ENCODE assay signal across 18 mouse cellular contexts in the genomic region with DNA sequence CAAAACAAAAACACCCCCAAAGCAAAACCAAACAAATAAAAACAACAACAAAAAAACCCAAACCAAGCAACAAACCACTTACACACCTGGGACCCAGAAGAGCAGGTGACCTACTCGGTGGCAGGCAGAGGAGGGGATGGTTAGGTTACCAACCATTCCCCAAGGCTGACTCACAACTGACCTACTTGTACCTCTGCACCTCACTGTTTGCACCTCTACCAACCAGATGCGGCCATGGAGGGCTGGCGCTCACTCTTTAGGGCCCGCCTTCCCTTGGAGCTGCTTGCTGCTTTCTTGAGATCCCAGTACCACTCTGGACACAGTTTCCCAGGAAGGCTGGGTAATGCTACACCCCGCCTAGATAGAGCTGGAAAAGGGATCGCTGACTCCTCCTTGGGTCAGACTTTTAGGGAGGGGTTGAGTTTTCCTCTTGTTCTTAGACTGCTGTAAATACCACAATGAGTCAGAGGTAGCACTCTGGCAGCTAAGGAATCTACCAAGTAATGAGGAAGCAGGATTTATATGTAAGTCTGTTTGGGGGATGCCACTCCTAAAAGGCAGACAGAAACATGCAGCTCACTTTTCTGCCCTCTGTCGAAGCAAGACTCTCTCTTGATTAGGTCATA.
DNase-seq lines count a peak whose midpoint lies in the region; ATAC-seq lines count a peak whose summit lies in the region.
"Had no signal": no experiment of that assay in that cellular context is flagged by ENCODE, and none has a peak within 500 bp of the region (broad histone marks: within the 10 kb centered on the region; RNA-seq: fewer than 3 reads in every experiment).

No protein-coding gene starts in this region.

- WGBS in heart, embryonic 13.5 days = 51% methylated on average over 7 of the region's 7 CpGs
- 64% methylated on average over 7 of the region's 7 CpGs for WGBS in heart, embryonic 11.5 days (ENCODE audit: insufficient replicate concordance)
- WGBS in forebrain, embryonic 10.5 days = 78% methylated on average over 7 of the region's 7 CpGs

- no peak overlapping the region for H3K27ac ChIP-seq in heart, embryonic 13.5 days (replicated peaks)
- no peak overlapping the region for H3K27ac ChIP-seq in heart, embryonic 11.5 days (ENCODE audit: low read depth, low read length)
- H3K27ac ChIP-seq in forebrain, embryonic 10.5 days = no peak overlapping the region
- H3K27ac ChIP-seq: hindbrain, embryonic 12.5 days; left cerebral cortex, adult 2 months; limb, embryonic 13.5 days had no signal

- H3K4me3 ChIP-seq in heart, embryonic 13.5 days = no peak overlapping the region
- no peak overlapping the region for H3K4me3 ChIP-seq in heart, embryonic 11.5 days (ENCODE audit: low read depth, low read length)
- H3K4me3 ChIP-seq in forebrain, embryonic 10.5 days = no peak overlapping the region
- H3K4me3 ChIP-seq: heart, embryonic 12.5 days; hindbrain, embryonic 12.5 days; left cerebral cortex, adult 2 months; limb, embryonic 13.5 days had no signal

- H3K9ac ChIP-seq in heart, embryonic 13.5 days = peak overlapping the region; percentile 19; the same call in 1 of the 2 replicates
- no peak overlapping the region for H3K9ac ChIP-seq in heart, embryonic 11.5 days (ENCODE audit: low read depth, low read length)
- H3K9ac ChIP-seq: heart, embryonic 12.5 days; hindbrain, embryonic 12.5 days; limb, embryonic 13.5 days had no signal

- H3K4me1 ChIP-seq in heart, embryonic 13.5 days = peaks cover 21% of the 10 kb centered on the region
- H3K4me1 ChIP-seq in heart, embryonic 11.5 days (ENCODE audit: control insufficient read depth, insufficient read depth, low read length) = peaks cover 6% of the 10 kb centered on the region; the same call in 1 of the 2 replicates
- peaks cover 4% of the 10 kb centered on the region; the same call in 1 of the 2 replicates for H3K4me1 ChIP-seq in forebrain, embryonic 10.5 days
- H3K4me1 ChIP-seq: hindbrain, embryonic 12.5 days; limb, embryonic 13.5 days had no signal

- H3K4me2 ChIP-seq in heart, embryonic 13.5 days = no peak overlapping the region
- no peak overlapping the region for H3K4me2 ChIP-seq in heart, embryonic 11.5 days
- H3K4me2 ChIP-seq: heart, embryonic 12.5 days; hindbrain, embryonic 12.5 days; limb, embryonic 13.5 days had no signal

- H3K9me3 ChIP-seq in heart, embryonic 13.5 days = no peaks in the 10 kb centered on the region
- H3K9me3 ChIP-seq in heart, embryonic 11.5 days (replicated peaks; ENCODE audit: control insufficient read depth, low read length) = no peaks in the 10 kb centered on the region
- 0 out of 2 replicates have a peak, but pooled peaks cover 3% of the 10 kb centered on the region for H3K9me3 ChIP-seq in forebrain, embryonic 10.5 days
- H3K9me3 ChIP-seq: hindbrain, embryonic 12.5 days; limb, embryonic 13.5 days had no signal

- ATAC-seq in heart, embryonic 13.5 days (ENCODE audit: extremely low read depth, insufficient number of reproducible peaks, low FRiP score, low TSS enrichment) = no peak
- ATAC-seq in heart, embryonic 11.5 days (replicated peaks; ENCODE audit: insufficient number of reproducible peaks, low FRiP score, low TSS enrichment) = no peak
- ATAC-seq: forebrain, embryonic 16.5 days had no signal

- DNase-seq in urinary bladder, postnatal 14 days (ENCODE audit: low spot score) = peak; percentile 25
- DNase-seq in urinary bladder, postnatal 4 days (ENCODE audit: low spot score in 2 of 2) = no peak
- peak; percentile 75 for DNase-seq in ZHBTc4 (ENCODE audit: low read depth, low spot score)
- DNase-seq in urinary bladder, postnatal 36 days (ENCODE audit: low spot score in 2 of 2) = peak; percentile 2 to 4
- no peak for DNase-seq in forebrain, embryonic 10.5 days (ENCODE audit: extremely low spot score, low spot score)
- no peak for DNase-seq in right cerebral cortex, postnatal 36 days (ENCODE audit: low spot score in 2 of 2)
- DNase-seq: adrenal gland, postnatal 14 days; cerebellum, postnatal 25 days; gastrocnemius, postnatal 10 days; kidney, adult 8-10 months; right cerebral cortex, postnatal 14 days had no signal

- H3K36me3 ChIP-seq in heart, embryonic 13.5 days = no peaks in the 10 kb centered on the region
- H3K36me3 ChIP-seq in heart, embryonic 11.5 days (ENCODE audit: control insufficient read depth, insufficient read depth, low read length) = no peaks in the 10 kb centered on the region
- H3K36me3 ChIP-seq in forebrain, embryonic 10.5 days (replicated peaks) = no peaks in the 10 kb centered on the region
- H3K36me3 ChIP-seq: heart, embryonic 12.5 days; hindbrain, embryonic 12.5 days; limb, embryonic 13.5 days had no signal

- H3K27me3 ChIP-seq in heart, embryonic 13.5 days (replicated peaks) = no peaks in the 10 kb centered on the region
- no peaks in the 10 kb centered on the region for H3K27me3 ChIP-seq in heart, embryonic 11.5 days (ENCODE audit: control insufficient read depth, insufficient read depth, low read length)
- H3K27me3 ChIP-seq in forebrain, embryonic 10.5 days (ENCODE audit: poor library complexity, severe bottlenecking) = no peaks in the 10 kb centered on the region
- H3K27me3 ChIP-seq: heart, embryonic 12.5 days; hindbrain, embryonic 12.5 days; limb, embryonic 13.5 days had no signal

Comparison
In these comparisons a context has a peak if more than half of its experiments do, and no peak if none do; other contexts are left out.
1. DNase-seq: peak in urinary bladder, postnatal 14 days (single experiment), ZHBTc4 (single experiment) and urinary bladder, postnatal 36 days (2 of 2); none in urinary bladder, postnatal 4 days (0 of 2), forebrain, embryonic 10.5 days (single experiment) and right cerebral cortex, postnatal 36 days (0 of 2).